Mouse (Mus musculus): ENCODE data around the gene Cdc42.

DNA sequence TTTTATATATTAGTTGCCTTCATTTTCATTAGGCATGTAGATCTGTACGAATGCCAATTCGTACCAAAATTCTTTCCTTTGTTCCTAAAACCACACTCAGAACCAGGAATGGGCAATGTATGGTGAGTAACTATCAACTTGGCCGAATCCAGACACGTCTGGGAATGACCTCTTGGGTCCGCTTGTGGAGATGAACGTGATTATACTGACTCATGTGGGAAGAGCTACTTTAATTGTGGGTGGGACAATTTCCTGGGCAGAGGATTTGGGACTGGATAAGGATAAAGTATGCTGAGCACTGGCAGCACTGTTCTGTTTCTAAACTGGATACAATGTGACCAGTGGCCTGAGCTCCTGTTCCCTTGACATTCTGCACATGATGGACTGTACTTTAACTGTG, 32.6 kb downstream of the Cdc42 start:
- no peak for TF ChIP-seq CTCF (IDR thresholded peaks at IDR 0.05; ENCODE audit: low read depth, low read length)
- TF ChIP-seq POLR2AphosphoS5 (IDR thresholded peaks at IDR 0.05; ENCODE audit: insufficient replicate concordance, low read depth, low read length), result no peak
- TF ChIP-seq GATA1 (IDR thresholded peaks at IDR 0.05; ENCODE audit: borderline replicate concordance, low read length), result no peak
